Mouse (Mus musculus) gastrocnemius, postnatal 14 days (tissue): ENCODE measurements at regions not wholly inside any gene's neighbourhood (a gene's known extent, or its start where the extent isn't known, plus 50 kb on each side); places are given as distances from the start of the nearest gene placed in this dataset.

Experiments
- DNase-seq: peaks from one replicate; pipeline ENCODE4 v3.0.0; 2021; ENCODE audit warnings: mixed read lengths
- intact Hi-C: fragments of 180-260 bp; cut with DNase I; formaldehyde crosslinking; loops from one replicate; pipeline ENCODE4 v1.15.1; 2025; ENCODE audit warnings: low total_unique reads

DNA sequence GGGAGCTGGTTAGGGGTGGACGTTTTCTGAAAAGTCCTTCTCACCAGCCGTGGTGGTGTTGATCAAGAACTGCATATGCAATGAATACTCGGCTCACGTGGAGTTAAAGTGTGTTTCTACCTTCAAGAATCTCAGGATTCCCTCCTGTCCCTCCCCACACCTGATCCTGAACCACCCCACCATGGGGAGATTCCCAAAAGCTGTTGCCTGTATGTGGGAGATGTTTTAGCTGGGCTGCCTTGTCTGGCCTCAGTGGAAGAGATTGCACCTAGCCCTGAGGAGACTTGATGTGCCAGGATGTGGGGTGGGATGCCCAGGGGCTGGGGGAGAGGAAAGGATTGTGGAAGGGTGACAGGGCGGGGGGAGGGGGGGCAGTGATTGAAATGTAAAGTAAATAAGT, 119.9 kb upstream of the 1700016C15Rik start:
- intact Hi-C loops, result no loop called here
- no peak for DNase-seq

DNA sequence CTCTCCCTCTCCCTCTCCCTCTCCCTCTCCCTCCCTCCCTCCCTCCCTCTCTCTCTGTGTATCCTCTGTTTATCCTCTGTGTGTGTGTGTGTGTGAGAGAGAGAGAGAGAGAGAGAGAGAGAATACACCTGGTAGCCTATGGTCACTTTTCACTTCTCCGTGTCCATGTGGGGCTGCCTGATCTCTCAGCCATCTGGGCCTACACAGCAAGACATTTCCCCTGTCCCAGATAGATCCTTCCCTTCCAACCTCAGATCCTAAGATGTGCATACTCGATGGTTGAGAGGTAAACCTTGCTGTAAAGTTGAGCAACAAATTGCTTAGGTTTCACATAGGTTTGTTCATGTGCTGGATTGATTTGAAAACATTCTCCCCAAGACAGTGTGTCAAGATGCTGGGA, 119.5 kb upstream of the 1700016C15Rik start:
- DNase-seq, result no peak

DNA sequence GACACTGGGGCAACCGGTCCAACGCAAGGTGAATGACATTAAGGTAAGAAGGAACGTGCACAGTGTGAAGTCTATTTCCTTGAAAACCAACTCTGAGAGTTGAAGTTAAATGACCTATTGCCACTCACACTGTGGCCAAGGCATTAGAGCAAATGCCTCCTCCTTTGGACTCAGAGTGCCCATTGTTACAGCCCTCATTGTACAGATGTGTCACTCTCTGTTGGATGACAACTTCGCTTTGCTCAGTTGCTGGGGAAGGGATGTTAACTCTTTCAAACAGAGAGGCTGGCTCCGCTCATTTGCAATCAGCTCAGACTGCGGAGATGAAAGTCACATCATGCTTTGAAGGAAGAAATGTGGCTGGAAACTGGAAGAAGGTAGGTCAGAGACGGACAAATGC, 117.1 kb upstream of the 1700016C15Rik start:
- DNase-seq, result no peak
- intact Hi-C loops, result no loop called here

More for the DNA sequence above, 119.5 kb upstream of the 1700016C15Rik start:
- intact Hi-C loops, result no loop called here

DNA sequence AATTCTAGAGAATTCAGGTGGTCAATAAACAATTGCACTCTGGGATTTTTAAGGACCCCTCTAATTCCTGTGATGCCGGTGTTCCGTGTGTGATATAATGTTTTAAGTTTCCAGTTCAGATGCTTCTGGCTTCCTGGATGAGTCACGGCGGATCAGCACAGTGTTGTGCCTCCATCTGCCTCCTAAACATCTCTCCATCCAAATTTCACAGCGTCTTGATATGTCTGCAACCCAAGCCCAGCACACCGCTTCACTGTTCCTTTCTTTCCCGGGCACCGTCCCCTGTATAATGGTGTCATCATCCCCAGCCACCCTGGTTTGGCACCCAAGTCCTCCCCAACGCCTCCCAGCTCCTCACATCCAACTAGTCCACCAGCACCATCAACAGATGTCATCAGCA, 114.0 kb upstream of the 1700016C15Rik start:
- no peak for DNase-seq

DNA sequence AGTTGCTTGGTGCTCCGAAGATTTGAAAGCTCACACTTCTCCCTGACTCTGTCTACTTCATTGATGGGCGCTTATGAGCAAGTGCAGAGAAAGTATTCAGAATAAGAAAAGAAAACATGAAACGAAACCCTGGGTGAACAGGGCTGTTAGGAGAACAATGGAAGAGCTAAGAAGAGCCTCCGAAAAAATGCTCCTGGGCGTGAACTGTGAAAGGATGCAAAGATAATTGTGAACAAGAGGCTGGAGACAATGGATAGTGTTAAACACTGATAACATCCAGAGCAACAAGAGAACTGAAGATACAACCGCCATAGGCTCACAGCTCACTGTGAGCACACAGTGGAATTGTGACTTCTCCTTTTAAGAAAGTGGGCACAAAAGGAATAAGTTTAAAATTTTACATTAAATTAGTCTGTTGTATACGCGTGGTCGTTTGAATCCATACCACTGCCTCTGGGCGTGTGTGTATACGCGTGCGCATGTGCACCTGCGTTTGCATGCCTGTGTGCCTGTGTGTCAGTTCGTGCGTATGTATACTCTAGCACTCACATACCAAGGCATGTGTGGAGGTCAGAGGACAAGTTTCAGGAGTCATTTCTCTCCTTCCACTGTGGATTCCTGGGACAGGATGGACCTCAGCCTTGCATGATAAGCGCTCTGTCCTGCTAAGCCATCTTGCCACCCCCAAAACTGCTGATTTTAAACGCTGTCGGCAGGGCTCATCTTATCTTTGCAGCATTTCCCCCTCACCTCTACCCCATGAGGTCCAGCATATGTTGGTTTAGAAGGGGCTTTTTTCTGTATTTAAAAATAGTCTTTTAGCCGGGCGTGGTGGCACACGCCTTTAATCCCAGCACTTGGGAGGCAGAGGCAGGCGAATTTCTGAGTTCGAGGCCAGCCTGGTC, 113.0 kb upstream of the 1700016C15Rik start:
- intact Hi-C loops, result no loop called here
- DNase-seq, result no peak

More for the DNA sequence above, 114.0 kb upstream of the 1700016C15Rik start:
- intact Hi-C loops, result no loop called here

DNA sequence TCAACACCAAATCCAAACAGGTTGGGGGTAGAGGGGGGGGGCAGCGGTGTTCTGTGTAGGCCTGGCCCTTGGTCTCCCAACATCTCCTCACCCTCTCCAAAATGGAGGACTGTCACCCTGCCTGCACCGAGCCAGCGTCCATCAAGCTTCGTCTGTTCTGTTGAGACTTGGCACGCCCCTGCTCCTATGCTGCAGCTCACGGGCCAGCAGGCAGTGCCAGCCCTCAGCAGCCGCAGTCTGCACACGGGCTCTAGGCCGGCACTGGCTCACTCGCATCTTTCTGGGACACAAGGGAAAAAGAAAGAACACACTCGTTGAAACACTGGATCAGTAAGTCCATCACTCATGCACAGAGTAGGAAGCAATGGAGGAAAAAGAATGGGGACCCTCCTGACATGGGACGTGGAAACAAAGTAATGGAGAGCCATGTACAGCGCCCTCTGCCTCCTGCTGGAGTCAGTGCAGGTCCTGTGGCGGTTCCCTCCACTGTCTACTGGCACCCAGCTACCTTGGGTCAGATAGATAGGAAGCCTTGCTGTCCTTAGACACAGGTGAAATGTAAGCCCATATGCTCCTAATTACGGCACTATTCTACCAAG, 109.0 kb upstream of the 1700016C15Rik start:
- DNase-seq, result no peak
- intact Hi-C loops, result no loop called here

DNA sequence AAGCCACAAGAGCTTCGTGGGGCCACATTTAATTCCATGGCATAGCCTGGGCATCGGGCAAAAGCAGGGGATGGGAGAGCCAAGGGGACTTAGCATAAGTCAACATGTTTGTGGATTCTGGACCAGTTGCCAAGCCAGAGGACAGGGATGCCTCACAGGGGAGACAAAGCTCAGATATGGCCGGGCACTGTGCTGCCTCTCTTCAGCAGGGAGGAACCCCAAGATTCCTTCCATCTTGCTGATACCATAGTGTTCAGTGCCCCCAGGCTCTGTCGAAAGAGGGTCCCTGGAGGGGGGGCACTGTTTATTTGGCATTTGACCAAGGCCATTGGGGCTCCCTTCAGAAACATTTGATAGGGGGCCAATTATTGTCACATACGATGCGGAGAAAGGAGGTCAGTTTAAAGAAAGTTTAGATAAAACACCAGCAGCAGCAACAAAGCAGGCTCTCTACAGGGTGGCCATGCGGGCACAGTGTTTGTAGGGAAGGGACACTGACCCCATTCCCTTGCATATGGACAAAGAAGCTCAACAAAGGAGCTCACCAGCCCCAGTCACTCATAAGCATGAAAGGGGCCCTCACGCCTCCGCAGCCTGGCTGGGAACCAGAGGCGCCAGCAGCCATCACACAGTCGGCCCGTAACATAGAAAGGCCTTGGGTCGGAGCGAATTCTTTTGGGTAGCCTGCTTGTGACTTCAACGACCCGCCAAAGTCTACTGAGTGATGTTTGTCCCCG, 107.6 kb upstream of the 1700016C15Rik start:
- intact Hi-C loops, result no loop called here
- no peak for DNase-seq

DNA sequence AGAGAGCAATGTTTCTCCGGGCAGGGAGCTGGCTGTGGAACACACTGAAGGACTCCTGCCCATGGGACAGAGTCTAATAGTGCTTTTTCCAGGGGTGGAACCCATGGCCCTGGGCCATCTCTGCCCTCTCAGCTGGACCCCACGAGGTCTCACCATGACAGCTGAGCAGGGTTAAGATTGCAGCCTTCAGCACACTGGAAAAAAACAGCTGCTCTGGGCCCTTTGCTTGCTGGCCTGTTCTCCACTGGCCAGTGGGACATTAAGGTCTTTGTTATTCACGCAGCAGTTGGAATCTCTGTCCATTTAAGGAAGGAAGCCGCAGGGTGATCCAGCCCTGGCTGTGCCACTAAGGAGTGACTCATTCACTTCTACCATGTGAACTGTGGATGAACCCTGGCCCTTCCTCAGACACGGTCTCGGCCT, 106.3 kb upstream of the 1700016C15Rik start:
- DNase-seq, result peak; percentile 62
- intact Hi-C loops, result no loop called here

DNA sequence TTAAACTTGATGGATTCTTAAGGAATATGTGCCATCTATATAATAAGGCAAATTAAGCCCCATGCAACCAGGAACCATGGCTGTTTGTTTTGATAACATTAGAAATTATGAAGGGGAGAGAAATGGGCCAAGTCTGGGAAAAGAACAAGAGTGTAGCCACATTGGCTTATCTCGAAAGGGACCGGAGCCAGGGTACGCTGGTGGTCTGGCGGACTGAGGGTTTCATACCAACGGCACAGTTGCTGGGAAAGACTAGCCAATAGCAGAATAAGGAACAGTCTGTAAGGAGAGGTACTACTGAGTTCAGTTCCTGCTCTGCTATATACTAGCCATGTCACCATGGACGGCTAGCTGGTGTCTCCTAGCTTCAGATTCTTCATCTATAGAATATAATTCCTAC, 105.9 kb upstream of the 1700016C15Rik start:
- DNase-seq, result no peak
- intact Hi-C loops, result no loop called here

DNA sequence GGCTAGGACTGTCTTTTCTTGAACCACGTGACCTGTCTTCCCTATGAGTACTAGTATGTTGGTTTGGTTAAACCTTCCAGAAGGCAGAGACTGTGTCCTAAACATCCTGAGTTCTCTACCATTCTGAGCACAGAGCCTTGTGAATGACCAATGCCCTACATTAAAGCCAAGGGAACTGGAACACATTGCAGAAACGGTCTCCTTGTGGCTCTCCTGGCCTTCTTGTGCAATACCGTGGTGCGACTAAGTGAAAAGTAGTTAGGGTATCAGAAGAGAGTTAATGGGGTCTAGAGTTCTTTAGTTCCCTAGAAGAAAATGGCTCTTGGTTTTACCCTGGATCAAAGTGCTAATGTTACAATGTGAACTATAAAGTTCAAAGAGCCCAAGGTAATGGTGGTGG, 101.8 kb upstream of the 1700016C15Rik start:
- no peak for DNase-seq
- intact Hi-C loops, result no loop called here

DNA sequence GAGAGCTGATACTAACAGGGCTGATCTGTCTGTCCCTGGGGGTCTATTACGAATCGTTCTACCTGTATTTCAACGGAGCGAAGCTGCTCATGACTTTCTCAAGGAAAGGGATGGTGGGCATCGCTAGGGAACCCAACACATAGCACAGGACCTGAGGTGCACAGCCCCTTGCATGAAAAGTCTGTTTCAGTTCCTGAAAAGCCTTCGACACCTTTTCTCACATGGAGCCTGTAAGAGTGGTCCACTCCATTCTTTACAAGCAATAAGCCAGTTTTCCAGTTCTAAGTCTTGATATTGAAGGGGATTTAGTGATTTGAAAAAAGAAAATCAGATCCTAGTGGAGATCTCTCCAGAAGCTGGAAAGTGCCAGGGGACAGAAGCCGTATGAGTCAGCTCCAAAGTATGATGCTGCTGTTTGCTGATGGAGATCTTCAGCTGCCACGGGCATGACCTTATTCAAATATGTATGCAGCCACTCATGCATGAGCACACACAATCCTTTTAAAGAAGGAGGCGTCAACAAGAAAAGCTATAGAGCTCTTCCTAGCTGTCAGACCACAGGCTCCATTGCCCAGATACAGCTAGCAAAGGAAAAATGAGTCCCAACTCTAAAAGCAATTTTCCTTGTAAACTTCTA, 95.5 kb upstream of the 1700016C15Rik start:
- intact Hi-C loops, result no loop called here
- no peak for DNase-seq

DNA sequence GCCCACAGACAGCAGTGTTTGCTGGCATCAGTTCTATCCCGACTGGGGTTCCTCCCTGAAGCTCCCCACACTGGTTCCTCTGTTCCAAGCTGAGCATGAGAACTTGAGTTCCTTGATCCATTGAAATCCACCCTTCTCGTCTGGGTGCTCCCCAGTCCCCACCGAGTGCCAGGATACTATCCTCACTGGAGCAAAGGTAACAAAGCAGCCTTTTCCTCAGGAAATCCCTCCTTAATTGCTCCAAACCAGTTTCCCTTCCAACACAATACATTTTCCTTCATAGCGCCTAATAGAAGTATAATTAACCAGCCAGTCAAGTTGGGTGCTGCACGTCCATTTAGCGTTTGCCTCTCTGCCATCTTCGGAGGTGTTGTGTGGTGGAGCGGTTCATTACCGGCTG, 92.6 kb upstream of the 1700016C15Rik start:
- no peak for DNase-seq
- intact Hi-C loops, result no loop called here

DNA sequence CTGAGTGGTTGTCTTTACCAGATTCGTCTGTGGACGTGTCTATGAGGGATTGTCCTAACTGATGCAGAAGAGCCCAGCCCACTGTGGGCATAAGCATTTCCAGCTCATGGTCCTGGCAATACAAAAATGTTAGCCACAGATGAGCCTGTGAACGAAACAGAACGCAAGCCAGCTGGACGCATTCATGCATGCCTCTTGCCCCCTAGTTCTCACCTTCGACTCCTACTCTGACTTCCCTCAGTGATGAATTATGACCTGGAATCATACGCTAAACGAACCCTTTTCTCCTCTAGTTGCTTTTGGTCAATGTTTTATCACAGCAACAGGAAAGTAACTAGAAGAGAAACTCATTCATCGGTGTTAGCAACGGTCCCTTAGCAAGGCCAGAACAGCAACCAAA, 91.2 kb upstream of the 1700016C15Rik start:
- intact Hi-C loops, result no loop called here
- no peak for DNase-seq

DNA sequence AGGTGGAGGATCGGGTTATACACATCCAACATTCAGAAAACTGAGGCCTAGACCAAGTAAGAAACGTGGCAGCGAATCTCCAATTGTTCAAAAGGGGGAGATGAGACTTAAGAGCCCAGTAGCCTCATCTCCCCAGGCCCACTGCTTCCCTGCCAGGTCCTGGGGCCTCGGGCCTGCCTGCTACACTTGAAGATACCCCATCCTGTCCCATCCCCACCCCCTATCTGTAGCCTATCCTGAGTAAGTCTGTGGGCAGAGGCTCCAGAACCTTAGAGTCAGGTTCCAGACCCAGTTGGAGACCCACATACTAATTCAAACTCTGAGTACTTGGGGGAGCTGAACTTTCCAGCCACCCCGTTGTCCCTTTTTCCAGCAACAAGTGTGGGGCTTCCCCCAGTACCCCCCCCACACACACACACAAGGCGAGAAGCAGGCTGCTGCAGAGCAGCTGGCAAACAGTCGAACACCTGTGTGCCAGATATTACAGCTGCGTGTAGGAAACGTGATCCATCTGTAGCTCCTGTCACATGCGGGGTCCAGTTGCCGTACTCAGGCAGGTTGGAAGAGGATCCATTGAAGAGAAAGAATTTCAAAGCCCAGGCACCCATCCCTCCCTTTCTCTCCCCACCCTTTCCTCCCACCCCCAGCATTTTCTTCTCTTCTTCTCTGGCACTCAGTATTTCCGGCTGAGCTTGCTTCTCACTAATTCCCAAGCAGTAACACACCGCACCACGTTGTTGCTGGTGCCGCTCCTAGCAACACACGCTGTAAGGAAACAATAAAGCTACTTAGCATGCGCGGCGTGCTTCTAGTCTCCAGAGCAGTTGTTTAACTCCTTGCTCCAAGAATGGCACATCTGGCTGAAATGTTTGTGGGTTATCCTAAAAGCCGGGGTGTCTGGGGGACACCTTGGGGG, 89.4 kb upstream of the 1700016C15Rik start:
- peak; percentile 44 for DNase-seq
- intact Hi-C loops, result no loop called here

DNA sequence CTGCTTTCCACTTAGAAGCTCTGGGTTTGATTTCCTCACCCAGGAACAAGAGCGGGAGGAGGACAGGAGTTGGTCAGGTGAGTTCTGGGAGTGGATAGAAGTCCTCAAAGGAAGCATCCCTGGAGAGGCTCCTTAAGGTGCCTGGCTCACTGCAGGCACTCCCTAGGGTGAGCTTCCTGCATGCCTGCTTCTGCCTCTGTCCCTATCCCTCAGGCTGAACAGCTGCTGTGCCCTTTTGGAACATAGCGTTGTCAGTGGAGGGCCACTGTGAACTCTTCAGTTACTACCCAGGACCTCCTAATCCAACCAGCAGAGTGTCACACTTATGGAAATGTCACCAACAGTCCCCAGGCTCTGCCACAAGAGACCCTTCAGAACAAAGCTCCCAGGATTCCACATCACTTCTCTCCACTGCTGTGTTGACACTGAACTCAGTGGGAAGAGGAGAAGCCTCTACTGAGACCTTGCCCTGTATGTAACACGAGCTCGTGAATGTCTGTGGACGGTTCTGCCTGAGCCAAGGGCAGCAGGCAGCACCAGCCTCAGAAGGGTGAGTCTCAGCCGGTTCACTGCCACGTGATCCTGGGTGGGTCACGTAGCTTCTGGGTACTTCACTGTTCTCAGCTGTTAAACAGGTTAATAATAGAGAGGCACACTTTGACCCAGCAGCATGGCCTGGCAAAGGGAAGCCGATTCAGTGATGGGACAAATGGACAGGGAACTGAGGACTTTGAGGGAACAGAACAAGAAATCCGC, 86.7 kb upstream of the 1700016C15Rik start:
- intact Hi-C loops, result no loop called here
- DNase-seq, result peak; percentile 51

DNA sequence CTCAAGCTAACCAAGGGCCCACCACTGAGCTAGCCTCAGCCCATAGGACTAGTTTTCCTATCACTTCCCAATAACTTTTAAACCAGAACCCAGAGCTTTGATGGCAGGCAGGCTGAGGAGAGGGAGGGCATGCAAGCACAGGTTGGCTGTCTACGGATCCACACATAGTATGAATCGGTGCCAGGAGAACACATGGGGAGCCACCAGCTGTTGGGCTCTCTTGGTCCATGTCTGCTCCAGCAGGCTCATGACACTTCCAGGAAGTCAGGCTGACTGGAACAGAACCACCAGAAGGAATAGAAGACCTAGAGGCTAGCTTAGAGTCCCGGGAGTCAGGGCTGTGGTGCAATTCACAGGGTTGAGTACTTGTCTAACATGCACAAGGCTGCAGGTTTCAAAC, 86.0 kb upstream of the 1700016C15Rik start:
- intact Hi-C loops, result no loop called here
- DNase-seq, result no peak

DNA sequence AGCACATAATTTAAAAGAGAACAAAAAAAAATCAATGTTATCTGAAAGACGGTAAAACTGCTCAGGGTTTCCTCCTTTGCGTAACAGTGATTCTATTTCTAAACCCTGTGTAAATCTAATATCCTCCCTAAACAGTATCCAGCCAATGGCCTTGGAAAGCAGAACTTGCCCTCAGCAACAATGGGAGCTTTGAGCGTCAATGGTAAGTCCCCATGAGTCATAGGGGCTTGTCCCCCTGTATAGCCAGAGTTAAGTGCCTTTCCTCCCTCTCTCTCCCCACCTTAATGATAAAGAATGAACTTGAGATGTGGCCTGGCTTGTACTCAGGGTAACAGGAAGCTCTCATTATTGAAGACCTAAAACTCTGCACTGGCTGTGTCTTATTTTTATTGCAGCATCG, 85.4 kb upstream of the 1700016C15Rik start:
- DNase-seq, result no peak
- intact Hi-C loops, result no loop called here

DNA sequence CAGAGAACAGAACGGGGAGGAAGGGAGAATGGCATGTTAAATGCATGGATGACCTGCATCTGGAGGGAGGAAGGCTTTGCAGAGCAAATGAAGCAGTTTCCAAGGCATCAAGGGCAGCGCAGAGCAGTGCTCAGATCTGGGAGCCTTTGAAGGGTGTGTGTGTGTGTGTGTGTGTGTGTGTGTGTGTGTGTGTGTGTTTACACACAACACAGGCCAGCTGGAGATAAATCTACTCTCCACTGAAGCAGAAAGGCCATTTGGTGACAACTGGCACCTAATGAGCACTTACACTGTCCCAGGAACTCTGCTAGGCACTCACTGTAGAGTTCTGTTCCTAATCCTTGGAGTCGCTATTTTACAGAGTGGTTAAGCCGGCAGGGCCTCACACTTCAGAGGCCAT, 84.3 kb upstream of the 1700016C15Rik start:
- no peak for DNase-seq
- intact Hi-C loops, result loop anchor here (5.0 kb wide), 1 partner anchor 37 kb away; no protein-coding TSS in a partner anchor
